Mouse (Mus musculus): Measurements from ENCODE around the gene Gm17428.
"Not testable (repeated sequence)": the region's sequence is repeated elsewhere in the genome, so short reads cannot be mapped to it uniquely, and the experiment has no call there.

DNA sequence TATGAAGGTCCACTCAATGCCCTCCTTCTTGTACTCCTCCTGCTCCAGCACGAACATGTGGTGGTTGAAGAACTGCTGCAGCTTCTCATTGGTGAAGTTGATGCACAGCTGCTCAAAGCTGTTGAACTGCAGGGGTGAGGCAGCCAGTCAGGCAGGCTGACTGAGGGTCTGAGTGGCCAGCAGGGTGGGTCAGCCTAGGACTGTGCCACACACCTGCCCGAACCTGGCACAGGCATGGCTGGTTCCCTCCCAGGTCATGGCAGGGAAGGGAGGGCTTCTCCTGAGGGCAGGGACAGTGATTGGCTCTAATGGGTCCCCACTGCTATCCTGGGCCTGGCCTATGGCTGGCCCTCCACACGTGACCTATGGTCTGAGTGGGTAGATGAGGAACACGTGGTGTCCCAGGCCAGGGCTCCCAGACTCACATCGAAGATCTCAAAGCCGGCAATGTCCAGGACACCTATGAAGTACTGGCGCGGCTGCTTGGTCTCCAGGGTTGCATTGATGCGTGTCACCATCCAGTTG lies 11.7 kb downstream of the Gm17428 start:
- not testable (repeated sequence) for TF ChIP-seq CTCF, POLR2A (IDR thresholded peaks at IDR 0.05; ENCODE audit: extremely low read depth, insufficient read depth, low read length)

Data from cortical plate, adult 2 months (tissue).